Mouse (Mus musculus): ENCODE results near the gene Unc119b.

- TF ChIP-seq CTCF (conservative IDR thresholded peaks at IDR 0.05; ENCODE audit: low read length) (no peak), POU5F1 (IDR thresholded peaks at IDR 0.05; ENCODE audit: borderline replicate concordance, low read length) (no peak)
Observed at GRCm38 (mm10) chr5:115133358-115134066, 1.3 kb downstream of the Unc119b start.
